Mouse (Mus musculus) 416B (cell line): ENCODE measurements around the gene Sec14l2.

Experiments
- DNase-seq: peaks from one replicate; pipeline ENCODE4 v3.0.0; 2011; ENCODE audit warnings: low read depth

Gene Sec14l2

GRCm38 (mm10) chr11:4122742-4123579 is at the start of gene Sec14l2:
Gene Sec14l2 (minus strand): TSS chr11:4123415.
- DNase-seq = peak; percentile 86

DNA sequence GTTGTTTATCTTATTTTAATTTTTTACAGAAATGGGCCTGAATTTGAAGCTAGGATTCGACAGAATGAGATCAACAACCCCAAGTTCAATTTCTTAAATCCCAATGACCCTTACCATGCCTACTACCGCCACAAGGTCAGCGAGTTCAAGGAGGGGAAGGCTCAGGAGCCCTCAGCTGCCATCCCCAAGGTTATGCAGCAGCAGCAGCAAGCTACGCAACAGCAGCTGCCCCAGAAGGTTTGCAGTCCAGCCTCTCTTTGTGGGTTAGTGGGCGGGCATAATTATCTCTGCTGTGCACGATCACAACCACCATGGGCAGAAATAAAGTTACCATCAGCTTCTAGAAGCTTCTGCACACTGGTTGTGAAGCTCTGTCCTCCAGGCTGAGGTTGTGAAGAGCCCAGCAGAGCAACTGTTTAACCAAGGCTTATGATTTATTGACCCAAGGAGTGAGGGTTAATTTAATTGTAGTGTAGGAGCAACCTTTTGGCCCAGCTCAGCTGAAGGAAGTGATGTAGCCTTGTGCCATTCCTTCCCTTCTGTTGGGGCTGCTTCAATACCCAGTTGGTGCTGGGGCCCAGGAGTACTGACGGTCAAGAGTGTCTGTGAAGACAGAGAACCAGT is 43.4 kb upstream of the Sec14l2 start:
- DNase-seq = no peak

GRCm38 (mm10) chr11:4164701-4165100 is 41.5 kb upstream of the Sec14l2 start:
- DNase-seq = peak; percentile 23

DNA sequence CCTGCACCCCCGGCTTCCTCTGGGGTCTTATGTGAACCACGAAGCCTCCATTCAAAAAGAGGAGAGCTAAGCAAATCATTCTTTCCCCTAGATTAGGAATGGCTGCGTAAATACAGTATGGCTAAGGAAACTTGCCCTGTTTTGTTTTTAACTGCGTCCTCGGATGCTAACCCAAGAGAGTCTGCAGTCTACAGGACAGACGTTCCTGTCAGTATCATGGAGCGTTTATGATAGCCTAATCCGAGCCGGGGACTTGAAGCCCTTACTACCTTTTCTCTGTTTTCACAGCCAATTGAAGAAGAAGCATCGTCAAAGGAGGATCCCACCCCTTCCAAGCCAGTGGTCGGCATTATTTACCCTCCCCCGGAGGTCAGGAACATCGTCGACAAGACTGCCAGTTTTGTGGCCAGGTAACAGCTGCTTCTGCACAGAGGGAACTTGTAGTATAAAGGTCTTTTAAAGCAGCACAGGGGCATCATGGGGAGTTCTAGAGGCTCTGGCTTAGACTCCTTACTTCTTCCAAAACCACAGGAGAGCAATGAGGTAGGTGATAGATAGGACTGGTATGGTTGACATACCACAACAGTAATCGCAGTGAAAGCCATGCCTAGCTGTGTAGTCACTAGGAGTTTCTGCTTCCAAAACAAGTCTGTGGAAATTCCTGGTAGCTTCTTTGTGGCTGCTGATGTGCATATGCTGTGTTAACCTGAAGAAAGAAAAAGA is 37.7 kb upstream of the Sec14l2 start:
- DNase-seq = no peak

DNA sequence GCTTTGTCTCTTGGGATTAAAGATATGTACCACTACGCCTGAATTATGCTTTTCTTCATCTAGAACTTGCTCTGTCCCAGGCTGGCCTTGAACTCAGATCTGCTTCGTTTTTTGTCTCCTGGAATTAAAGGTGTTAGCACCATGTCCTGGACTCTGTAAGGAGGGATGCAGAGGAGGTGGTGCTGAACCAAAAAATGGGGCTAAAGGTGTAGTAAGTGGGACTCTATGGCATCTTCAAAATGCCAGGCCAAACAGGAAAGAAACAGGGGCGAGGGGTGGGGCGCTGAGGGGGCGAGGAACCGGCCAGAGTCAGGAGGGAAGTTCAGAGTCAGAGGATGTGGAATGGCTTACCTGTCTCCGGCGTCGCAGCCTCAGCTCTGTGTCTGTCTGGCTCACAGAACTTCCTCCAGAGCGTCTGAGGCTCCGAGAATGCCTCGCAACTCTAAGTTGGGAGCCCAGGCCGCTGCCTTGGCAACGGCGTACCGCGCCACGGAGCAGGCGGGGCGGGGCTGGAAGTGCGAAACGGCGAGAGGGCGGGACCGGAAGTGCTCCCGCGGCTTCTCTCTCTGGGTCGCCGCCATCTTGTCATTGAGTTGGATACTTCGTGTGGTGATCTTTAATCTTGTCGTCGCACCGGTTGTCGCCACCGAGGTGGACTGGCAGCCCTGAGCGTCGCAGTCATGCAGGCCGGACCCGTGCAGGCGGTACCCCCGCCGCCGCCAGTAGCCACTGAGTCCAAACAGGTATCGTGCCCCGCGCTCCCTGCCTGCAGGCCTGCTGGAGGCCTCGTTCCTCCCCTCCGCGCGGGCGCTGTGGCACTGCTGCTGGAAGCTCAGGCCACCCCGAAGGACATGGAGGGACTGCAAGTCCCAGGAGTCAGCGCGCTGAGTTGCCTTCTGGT is 36.8 kb upstream of the Sec14l2 start, which contains the start of the genes Ccdc157 and Sf3a1:
Gene Ccdc157 (minus strand): TSS at position 486 of the 901 bp plus-strand sequence.
Gene Sf3a1 (plus strand): TSS at position 543 of the 901 bp plus-strand sequence.
- peak; percentile 88 for DNase-seq

DNA sequence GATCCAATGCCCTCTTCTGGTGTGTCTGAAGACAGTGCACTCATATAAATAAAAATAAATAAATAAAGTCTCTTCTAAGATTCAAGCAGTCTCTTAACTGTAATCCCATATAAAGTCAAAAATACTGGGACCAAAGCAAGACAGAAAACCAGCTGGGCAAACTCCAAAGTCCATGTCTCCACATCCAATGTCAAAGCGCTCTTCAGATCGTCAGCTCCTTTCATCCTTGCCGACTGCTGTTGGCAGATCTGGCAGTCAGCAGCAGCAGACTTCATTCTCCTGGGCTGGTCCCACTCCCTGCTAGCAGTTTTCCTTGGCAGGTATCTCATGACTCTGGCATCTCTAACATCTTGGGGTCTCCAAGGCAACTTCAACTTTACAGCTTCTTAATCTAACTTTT is 35.5 kb upstream of the Sec14l2 start:
- DNase-seq = no peak

GRCm38 (mm10) chr11:4155641-4156040 is 32.4 kb upstream of the Sec14l2 start:
- DNase-seq = no peak

GRCm38 (mm10) chr11:4153694-4154093 is 30.5 kb upstream of the Sec14l2 start:
- DNase-seq = no peak

GRCm38 (mm10) chr11:4149886-4150285 is 26.7 kb upstream of the Sec14l2 start:
- no peak for DNase-seq

DNA sequence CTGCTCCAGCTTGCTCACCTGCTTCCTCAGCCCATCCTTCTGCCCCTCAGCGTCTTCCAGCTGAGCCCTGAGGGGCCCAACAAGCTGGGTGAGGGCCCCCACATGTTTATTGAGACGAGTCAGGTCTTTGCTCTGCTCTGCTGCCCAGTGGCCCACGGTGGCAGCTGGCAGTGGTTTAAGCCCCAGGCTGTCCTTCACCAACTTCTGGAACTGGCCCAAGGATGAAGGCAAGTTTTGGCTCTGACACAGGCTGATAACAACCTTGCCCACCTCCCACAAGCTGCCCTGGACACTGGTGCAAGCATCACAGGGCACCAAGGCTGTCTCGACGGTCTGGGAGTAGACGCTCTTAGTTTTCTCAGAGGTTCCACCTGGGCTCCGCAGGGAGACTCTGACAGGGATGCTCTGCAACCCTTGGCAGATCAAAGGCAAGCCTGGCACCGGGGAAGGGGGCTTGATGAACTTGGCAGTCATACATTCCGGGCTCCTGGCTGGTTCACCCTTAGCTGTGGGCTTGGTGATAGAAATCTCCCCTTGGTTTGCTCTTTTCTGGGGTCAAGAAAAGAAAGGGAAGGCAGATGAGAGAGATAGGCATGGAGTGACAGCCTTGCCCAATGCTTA is 25.4 kb upstream of the Sec14l2 start:
- no peak for DNase-seq

DNA sequence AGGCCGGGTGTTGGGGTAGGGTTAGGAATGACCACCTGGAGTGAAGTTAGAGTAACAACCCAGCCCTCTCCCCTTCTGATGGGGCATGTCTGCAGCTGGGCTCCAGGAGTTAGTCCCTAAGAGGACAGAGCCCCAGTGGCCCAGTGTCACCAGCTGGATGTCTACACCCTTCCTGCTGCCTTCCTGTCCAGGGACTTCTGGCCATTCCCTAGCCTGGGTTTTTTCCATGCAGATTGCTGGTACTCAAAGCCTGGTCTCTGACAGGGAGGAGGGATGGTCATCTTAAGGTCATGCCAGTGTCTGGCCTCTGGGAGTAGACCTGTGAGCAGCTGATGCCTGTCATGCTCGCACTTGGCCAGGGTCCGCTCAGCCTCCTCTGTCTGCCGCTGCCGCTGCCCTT is 24.9 kb upstream of the Sec14l2 start:
- no peak for DNase-seq

DNA sequence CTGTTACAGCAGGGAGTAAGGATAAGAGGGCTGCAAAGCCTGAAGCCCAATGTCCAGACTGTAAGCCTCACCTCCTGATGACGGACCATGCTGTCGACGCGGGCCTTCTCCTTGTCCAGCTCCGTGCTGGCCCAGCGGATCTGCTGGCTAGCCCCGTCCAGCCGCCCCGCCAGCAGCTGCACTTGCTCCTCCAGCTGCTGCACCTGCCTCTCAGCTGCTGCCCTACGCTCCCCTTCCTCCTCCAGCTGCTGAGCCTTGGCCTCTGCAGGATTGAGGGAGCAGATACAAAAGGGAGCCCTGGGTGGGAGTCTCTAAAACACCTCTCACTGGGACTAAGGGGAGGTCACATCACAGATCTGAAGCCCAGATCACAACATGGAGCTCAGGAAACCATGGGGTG is 23.9 kb upstream of the Sec14l2 start:
- no peak for DNase-seq

DNA sequence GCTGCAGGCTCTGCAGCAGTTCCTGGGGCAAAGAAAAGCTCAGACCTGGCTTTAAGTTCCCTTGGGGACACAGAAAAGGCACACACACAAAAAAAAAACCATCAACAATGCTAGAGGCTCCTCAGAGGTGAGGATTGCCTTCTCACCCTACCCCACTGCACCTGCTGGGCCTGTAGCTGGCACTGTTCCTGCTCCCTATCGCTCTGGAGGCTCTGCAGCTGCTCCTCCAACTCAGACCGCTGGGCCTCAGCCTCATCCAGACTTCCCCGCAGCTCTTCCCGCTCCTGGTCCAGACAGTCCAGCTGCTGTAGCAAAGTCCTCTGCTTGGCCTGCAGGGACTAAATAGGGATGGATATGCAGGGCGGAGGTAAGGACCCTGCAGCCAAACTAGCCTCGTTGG is 23.2 kb upstream of the Sec14l2 start:
- DNase-seq = no peak

- no peak for DNase-seq
Measured at GRCm38 (mm10) chr11:4143281-4144062, 20.3 kb upstream of the Sec14l2 start.

- no peak for DNase-seq
Measured at GRCm38 (mm10) chr11:4142352-4142751, 19.1 kb upstream of the Sec14l2 start.

- DNase-seq = no peak
Measured at GRCm38 (mm10) chr11:4141505-4141904, 18.3 kb upstream of the Sec14l2 start.

- no peak for DNase-seq
Measured at GRCm38 (mm10) chr11:4138964-4139363, 15.7 kb upstream of the Sec14l2 start.

DNA sequence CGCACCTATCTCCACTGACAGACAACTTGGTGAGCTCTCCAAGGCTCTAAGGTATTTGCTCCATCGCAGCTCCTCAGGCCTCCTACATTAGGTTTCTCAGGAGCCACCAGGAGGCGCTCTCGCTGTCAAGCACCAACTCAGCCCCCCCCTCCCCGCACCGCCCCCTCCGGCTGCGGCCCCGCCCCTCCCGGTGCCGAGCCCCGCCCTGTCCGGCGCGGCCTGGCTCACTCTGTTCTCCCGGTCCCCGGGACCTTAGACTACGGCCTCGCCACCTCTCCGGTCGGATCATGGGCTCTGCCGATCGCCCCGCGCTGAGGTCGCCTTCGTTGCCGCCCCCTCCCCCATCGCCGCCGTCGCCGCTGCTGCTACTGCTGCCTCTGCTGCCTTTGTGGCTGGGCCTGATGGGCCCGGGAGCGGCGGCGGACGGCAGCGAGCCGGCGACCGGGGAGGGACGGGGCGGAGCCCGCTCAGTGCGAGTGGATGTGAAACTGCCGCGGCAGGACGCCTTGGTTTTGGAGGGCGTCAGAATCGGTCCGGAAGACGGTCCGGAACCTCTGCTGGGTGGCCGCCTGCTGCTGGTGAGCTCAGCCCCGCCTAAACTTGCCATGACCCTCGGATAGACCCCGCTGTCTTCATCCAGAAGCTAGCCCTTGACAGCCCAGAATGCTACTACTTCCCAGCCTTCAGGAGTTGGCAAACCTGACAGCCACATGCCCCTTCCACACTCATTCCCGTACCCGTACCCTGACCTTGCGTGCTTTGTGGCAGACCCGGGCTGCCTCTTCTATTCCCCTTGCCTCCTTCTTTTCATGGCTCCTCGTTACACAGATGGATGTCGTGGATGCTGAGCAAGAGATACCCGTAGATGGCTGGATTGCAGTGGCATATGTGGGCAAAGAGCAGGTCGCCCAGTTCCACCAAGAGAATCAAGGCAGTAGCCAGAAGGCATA is 12.0 kb upstream of the Sec14l2 start, which contains the start of gene Rnf215:
Gene Rnf215 (plus strand): TSS at position 217 of the 950 bp plus-strand sequence.
- DNase-seq = peak; percentile 91

GRCm38 (mm10) chr11:4134400-4134799 is 11.2 kb upstream of the Sec14l2 start:
- peak; percentile 83 for DNase-seq
